9 mouse cellular contexts compared by ENCODE assay signal in genomic region chr7:135790978-135791377, GRCm38 (mm10).
A peak's percentile ranks its signal among the peaks of the same experiment; 100 is the strongest.
DNase-seq lines count a peak whose midpoint lies in the region; ATAC-seq and TF ChIP-seq lines count a peak whose summit lies in the region.
"Had no signal": no experiment of that assay in that cellular context is flagged by ENCODE, and none has a peak within 500 bp of the region (broad histone marks: within the 10 kb centered on the region; RNA-seq: fewer than 3 reads in every experiment).

No protein-coding gene starts in this region.

- peak; percentile 73 for DNase-seq in forebrain, embryonic 10.5 days (ENCODE audit: extremely low spot score, low spot score)
- DNase-seq in adrenal gland, adult 2 months: peak; percentile 66
- peak; percentile 62 for DNase-seq in embryo, embryonic 11.5 days (ENCODE audit: low read depth, low spot score)
- peak; percentile 66 to 76 for DNase-seq in heart, postnatal 36 days
- DNase-seq in left cerebral cortex, adult 2 months (ENCODE audit: extremely low spot score in 1 of 2, low spot score in 2 of 2): peak; percentile 75 to 78
- DNase-seq in spleen, adult 2 months (ENCODE audit: low read depth in 1 of 2, low spot score in 2 of 2): peak in 1 of 2 experiments; percentile 33

- WGBS in forebrain, embryonic 10.5 days: 2% methylated on average over 3 of the region's 3 CpGs
- WGBS in forebrain, embryonic 16.5 days: 2% methylated on average over 3 of the region's 3 CpGs
- under 1% methylated on average over 3 of the region's 3 CpGs for WGBS in spleen, adult 2 months

- no peak overlapping the region for H3K4me3 ChIP-seq in forebrain, embryonic 10.5 days
- H3K4me3 ChIP-seq in forebrain, embryonic 16.5 days (replicated peaks; ENCODE audit: low read length): no peak overlapping the region
- H3K4me3 ChIP-seq in left cerebral cortex, adult 2 months: no peak overlapping the region
- H3K4me3 ChIP-seq in spleen, adult 2 months (ENCODE audit: extremely low read depth, insufficient read depth, insufficient read length): no peak overlapping the region

- intact Hi-C loops in heart, postnatal 36 days (cut with DNase I): loop anchor here (5.0 kb wide), 1 partner anchor 1531 kb away; no protein-coding TSS in a partner anchor
- intact Hi-C loops in left cerebral cortex, adult 2 months (cut with DNase I): loop anchor here (5.0 kb wide), 1 partner anchor 1531 kb away; no protein-coding TSS in a partner anchor

- H3K4me2 ChIP-seq in forebrain, embryonic 16.5 days (ENCODE audit: low read length): no peak overlapping the region

- ATAC-seq in forebrain, embryonic 16.5 days: no peak
- ATAC-seq in megakaryocyte progenitor cell, adult 5-6 weeks (replicated peaks; ENCODE audit: poor library complexity): peak; percentile 79

- H3K27ac ChIP-seq in forebrain, embryonic 10.5 days: no peak overlapping the region
- H3K27ac ChIP-seq in forebrain, embryonic 16.5 days (ENCODE audit: low read length): no peak overlapping the region
- H3K27ac ChIP-seq in left cerebral cortex, adult 2 months: no peak overlapping the region
- no peak overlapping the region for H3K27ac ChIP-seq in spleen, adult 2 months (ENCODE audit: insufficient read depth, low read length)

- H3K9ac ChIP-seq in forebrain, embryonic 16.5 days (replicated peaks; ENCODE audit: low read depth, low read length): no peak overlapping the region

- H3K27me3 ChIP-seq in forebrain, embryonic 10.5 days (ENCODE audit: poor library complexity, severe bottlenecking): peaks cover 17% of the 10 kb centered on the region
- H3K27me3 ChIP-seq in forebrain, embryonic 16.5 days (replicated peaks; ENCODE audit: control insufficient read depth, insufficient read depth, low read length): 0 out of 2 replicates have a peak, but pooled peaks cover 4% of the 10 kb centered on the region
- no peaks in the 10 kb centered on the region for H3K27me3 ChIP-seq in spleen, adult 2 months (ENCODE audit: control insufficient read depth, insufficient read depth, low read length)

- no peak for TF ChIP-seq POLR2A in spleen, adult 2 months (IDR thresholded peaks at IDR 0.05; ENCODE audit: low read depth, low read length)

- H3K36me3 ChIP-seq in forebrain, embryonic 10.5 days (replicated peaks): no peaks in the 10 kb centered on the region
- no peaks in the 10 kb centered on the region for H3K36me3 ChIP-seq in forebrain, embryonic 16.5 days (ENCODE audit: control insufficient read depth, insufficient read depth)
- H3K36me3 ChIP-seq in spleen, adult 2 months (ENCODE audit: control insufficient read depth, insufficient read depth, low read length): no peaks in the 10 kb centered on the region

- TF ChIP-seq CTCF in left cerebral cortex, adult 2 months (IDR thresholded peaks at IDR 0.05): peak; percentile 92
- peak; percentile 85 for TF ChIP-seq CTCF in spleen, adult 2 months (IDR thresholded peaks at IDR 0.05; ENCODE audit: extremely low read depth, insufficient read depth, insufficient read length, insufficient replicate concordance)

- H3K9me3 ChIP-seq in forebrain, embryonic 10.5 days: no peaks in the 10 kb centered on the region
- H3K9me3 ChIP-seq in forebrain, embryonic 16.5 days (ENCODE audit: control insufficient read depth, low read length): no peaks in the 10 kb centered on the region
- H3K9me3 ChIP-seq: megakaryocyte, embryonic 14.5 days had no signal

- peaks cover 20% of the 10 kb centered on the region for H3K4me1 ChIP-seq in forebrain, embryonic 10.5 days
- H3K4me1 ChIP-seq in forebrain, embryonic 16.5 days (replicated peaks; ENCODE audit: control insufficient read depth, insufficient read depth, low read length): 0 out of 2 replicates have a peak, but pooled peaks cover 2% of the 10 kb centered on the region
- H3K4me1 ChIP-seq in spleen, adult 2 months (ENCODE audit: control insufficient read depth, insufficient read depth, insufficient read length): no peaks in the 10 kb centered on the region
